Mouse (Mus musculus) ovary, adult 18-20 months (tissue): ENCODE measurements around the gene Prkar1b.

Experiments
- DNase-seq: peaks from one replicate; pipeline ENCODE4 v3.0.0; 2022; ENCODE audit warnings: low spot score, mixed read lengths

Gene Prkar1b

DNA sequence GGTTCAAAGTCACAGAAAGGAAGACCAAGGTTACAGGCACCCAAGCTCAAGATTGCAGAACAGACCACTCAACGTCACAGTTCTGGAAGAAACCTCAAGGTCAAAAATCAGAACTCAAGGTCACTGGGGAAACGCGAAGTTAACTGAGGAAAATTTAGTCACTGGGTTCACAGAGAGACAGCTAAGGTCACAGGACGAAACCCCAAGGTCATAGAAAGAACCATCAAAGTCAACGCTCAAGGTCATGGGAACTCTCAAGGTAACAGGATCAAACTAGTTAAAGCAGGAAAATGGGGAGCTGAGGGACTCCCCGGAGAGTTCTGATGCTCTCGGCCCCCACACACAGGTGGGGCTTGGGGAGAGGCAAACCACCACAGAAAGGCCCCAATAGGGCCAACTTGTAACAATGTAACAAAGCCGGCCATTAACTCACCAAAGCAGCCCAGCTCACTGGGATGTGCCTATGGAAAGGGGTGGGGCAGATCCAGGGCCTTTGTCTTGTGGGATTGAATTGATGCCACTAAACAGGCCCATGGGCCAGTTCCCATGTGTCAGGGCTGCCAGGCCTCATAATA is 174.8 kb downstream of the Prkar1b start:
- DNase-seq, result no peak

DNA sequence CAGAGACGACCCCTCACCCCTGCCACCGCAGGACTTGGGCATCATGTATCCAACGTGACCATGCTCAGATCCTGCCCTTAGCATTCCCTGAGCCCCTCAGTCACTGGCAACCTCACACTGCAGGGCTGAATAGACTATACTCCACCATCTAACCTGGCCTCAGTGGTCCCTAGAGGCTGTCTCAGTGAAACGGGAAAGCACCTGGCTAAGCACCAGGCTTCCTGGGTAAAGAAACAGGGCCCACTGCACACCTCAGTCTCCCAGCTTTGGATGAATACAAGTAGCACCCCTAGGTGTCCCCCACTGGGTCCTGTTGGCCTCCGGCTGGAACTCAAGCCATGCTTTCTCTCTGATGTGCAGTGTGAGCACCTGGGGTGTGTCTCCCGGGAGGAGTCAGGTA is 176.3 kb downstream of the Prkar1b start:
- no peak for DNase-seq

DNA sequence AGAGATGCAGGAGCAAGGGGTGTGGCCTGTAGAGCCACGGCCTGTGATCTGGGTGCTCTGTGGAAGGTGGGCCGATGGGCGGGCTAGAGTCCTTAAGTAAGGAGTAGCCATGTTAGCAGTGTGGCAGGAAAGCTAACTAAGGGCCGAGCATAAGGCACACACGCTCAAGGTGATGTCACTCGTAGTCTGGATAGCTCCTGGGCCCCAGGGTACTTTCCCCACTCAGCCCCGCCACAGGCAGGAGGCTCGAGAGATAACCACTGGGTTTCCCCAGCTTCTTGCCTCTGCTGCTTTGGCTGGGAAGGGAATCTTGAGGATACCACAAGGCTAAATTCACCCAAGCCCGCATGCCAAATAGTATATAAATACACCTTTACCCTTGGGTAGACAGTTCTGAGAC is 178.4 kb downstream of the Prkar1b start:
- DNase-seq, result no peak

DNA sequence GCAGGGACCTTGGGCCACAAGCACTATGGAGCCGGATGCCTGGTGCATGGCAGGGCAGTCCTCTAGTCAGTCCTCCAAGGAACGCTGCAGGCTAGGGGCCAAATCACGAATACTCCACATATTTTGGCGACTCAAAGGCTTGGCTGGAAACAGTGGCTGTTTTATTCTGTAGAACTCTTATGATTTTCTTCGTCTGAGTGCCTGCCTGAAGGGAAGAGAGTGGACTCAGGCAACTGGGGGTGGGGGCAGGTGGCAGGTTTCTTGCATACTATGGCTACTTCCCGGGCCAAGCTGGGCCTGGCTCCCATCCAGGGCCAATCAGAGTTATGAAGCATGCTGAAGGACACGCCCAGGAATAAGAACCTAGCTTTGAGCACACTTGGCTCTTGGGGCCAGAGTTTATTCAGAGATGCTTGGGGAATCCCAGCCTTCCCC is 179.7 kb downstream of the Prkar1b start:
- no peak for DNase-seq
